Mouse (Mus musculus): ENCODE measurements around the gene Ccna1.

The Ccna1 gene

DNA sequence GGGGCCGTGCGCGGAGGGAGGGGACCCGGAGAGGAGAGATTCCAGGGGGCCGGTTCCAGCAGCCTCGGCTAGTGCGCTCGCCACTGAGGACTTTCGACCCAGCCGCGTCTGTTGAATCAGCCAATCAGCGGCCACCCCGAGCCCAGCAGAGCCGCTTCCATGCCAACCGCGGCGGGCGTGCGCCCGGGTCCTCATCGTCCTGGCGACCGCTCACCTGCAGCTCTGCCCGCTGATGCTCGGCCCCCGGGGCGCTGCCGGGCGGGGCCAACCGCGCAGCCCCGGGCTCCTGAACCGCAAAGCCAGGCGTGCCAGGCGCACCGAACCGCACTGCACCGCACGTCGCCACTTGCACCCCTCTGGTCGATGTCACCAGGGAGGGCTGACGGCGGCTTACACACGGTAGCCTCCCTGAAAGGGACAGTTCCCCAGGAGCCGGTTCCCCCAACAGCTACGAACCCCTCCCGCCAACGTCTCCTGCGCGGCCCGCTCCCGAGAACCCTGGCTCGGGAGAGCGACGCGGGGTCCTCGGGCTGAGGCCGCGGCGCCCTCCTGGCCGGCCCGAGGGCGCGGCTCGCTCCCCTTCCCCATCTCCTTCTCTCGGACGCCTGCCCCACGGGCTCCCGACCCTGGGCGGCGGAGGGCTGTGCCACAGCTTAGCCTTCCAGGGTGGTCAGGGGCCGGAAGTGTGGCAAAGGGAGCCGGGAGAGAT is at the start of gene Ccna1:
TSS of gene Ccna1 (minus strand) at position 464 of the 709 bp plus-strand sequence.
- DNase-seq (ENCODE audit: low spot score in 2 of 2), result no peak

DNA sequence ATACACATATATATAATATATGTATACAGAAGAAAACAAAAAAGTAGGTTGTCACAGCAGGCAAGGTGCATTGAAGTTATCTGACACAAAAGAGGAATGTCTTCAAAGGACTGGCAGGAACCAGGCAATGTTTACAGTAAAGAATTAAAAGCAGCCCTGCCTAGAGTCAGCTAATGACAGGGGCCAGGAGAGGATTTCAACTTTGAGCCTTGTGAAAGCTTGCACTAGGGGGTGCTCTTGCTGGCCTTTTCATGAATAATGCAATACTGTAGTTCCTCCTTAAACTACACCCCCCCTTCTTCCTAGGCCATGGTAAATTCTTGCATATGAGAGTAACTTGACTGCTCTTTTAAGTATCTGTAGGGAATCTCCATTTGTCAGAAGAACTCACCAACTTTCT is 45.8 kb upstream of the Ccna1 start:
- DNase-seq (ENCODE audit: low spot score in 2 of 2), result no peak

DNA sequence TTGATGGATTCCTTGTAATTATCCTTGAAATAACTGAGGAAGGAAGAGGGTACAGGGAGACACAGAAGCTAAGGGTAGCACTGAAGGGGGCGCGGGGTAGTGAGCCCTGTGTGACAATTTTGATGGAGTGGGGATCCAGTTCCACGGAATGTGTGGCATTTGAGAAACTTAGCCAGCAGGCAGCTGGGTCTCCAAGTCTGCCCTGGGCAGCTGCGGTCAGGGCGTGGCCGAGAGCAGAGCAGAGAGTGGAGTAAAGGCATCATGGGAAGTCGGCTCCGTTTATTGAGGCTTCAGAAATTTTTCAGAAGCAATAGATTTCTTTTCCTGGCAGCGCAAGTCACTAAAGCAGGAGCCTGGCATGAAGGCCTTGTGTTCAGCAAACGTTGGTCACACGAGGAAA is 43.7 kb upstream of the Ccna1 start:
- DNase-seq (ENCODE audit: low spot score in 2 of 2), result no peak

DNA sequence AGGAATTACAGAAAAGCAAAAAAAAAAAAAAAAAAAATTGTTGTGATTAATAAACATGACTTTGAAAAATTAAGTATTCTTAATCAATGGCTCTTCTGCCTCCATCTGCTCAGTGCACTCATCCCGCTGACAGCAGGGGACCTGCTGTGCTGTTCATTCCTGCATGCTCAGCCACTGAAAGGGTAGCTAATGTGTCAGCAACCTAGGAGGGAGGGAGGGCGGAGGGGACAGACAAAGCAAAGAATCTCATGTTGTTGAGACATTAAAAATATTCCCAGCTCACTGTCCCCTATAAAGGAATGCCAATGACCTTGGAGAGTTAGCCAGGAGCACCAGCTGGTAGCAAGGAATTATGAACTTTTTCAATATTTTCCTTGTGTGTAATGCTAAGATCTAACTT is 42.7 kb upstream of the Ccna1 start:
- DNase-seq (ENCODE audit: low spot score in 2 of 2), result no peak

DNA sequence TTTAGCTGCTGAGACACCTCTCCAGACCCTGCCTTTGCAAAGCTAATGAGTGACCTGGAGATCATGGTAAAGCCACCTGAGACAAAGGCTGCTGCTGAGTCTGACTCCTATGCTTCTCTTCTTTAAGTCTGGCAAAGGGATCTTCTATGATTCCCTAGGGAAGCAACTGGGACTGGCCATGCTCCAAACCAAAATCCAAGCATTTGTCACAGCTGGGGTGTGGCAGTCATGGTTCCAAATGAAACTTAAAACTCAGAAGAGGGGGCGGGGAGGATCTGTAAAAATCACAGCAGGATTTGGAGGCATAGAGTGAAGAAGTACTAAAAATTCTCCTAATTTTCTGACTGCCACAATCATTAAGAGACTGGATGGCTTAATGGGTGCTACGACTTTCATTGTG is 41.9 kb upstream of the Ccna1 start:
- no peak for DNase-seq (ENCODE audit: low spot score in 2 of 2)

DNA sequence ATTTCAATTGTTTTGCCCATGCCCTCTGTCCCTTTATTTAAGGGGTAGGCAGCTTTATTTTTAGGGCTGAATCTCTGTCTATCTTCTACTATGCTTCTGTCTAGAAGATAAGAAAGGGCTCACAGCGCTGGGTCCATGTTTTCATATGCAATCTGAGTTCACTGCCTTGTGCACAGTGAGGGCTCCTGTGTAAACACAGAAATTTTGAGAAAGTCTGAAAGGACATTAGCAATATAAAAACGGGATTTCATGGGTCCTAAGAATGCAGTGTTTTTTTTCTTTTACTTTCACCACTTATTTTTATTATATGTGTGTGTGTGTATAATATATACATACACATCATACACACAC is 41.3 kb upstream of the Ccna1 start:
- DNase-seq (ENCODE audit: low spot score in 2 of 2), result no peak

DNA sequence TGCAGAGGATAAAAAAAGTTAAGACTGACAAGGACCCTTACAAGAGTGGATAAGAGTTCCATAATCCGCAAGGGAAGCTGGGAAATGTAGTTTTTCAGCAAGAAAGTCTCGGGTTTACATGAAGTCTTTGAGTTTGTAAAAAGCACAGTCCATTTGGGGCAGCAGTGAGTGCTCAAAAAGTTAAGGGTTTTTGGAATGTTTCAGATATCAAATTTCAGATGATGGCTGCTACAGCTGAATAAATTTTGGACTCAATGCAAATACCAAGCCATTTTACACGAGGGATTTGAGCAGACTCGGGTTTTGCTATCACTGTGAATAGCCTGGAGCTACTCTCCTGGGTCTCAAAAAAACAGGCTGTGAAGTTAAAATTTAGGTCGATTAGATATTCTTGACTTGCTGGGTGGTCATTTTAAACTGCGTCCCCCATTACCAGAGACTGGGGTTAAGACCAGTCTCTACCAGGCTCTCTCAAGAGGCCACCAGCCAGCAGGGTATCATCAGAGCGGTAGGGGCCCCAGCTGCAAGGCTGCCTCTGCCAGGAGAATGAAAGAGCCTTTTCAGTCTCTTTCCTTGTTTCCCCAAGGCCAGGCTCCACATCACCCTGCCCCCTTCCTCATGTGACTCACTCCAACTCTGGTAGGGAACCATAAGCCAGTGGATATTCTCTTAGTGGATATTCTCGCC is 40.8 kb upstream of the Ccna1 start:
- DNase-seq (ENCODE audit: low spot score in 2 of 2), result no peak

DNA sequence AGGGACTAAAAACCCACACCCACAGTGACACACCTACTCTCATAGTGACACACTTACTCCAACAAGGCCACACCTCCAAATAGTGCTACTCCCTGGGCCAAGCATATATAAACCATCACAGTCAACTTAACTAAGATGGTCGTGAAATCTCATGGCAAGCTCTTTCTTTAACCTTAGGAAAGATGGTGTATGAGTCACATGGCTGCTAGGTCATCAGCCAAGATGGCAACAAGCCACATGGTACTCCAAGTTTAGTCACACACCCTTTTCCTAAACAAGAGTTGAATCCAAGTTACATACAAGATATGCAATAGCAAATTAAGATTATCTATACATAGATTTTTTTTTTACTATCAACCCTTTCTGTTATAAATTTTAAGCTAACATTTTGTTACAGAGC is 37.9 kb upstream of the Ccna1 start:
- DNase-seq (ENCODE audit: low spot score in 2 of 2), result no peak

DNA sequence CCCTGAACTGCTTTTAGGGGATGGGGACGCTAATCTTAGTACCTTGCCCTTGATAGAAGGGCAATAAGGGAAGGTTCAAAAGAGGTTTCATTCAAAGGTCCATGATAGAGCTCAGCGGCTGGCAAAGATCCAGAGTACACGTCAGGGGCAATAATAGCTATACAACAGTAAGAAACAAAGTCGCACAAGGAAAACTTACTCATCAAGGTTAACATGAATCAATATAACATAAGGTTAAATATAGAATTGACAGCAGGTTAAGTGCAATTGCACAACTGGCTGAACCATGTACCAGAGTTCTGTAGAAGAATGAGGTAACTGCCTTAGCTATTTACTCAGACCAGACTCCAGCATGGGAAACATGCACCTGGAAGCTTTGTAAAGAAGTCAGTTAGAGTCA is 34.0 kb upstream of the Ccna1 start:
- no peak for DNase-seq (ENCODE audit: low spot score in 2 of 2)

DNA sequence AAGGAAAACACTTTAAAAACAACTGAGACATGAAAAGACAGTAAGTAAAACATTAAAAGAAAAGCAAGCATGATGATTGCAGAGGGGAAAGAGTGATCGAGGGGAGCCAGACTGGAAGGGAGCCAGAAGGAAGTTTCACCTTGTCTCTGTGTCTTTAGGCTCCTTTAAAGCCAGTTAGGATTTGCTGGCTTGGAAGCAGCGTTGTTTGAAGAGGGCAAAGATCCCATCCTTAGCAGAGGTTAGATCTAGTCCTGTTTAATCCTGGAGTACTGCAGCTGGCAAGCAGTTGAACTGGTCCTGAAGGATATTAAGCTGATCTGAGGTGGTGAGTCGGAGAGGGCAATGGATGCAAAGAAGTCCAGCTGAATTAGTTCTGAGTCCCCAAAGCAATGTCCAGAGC is 33.5 kb upstream of the Ccna1 start:
- no peak for DNase-seq (ENCODE audit: low spot score in 2 of 2)

DNA sequence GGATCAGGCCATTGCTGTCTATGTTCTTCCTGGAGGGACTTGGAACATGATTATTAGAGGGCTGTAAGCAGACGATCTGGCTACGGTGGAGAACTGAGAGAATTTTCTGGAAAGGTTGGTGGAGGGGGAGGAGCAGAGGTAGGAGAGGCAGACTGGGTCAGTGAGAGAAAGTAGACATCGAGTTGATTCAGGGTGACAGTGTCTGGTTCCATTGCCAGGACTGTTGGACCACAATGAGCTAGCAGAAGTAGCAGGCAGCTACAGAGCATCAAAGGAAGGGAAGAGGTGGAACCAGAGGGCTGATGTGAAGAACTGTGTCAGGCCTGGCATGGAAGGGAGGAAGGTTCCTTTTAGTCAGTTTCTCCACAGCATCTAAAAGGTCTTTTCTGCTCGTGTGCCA is 33.1 kb upstream of the Ccna1 start:
- no peak for DNase-seq (ENCODE audit: low spot score in 2 of 2)

DNA sequence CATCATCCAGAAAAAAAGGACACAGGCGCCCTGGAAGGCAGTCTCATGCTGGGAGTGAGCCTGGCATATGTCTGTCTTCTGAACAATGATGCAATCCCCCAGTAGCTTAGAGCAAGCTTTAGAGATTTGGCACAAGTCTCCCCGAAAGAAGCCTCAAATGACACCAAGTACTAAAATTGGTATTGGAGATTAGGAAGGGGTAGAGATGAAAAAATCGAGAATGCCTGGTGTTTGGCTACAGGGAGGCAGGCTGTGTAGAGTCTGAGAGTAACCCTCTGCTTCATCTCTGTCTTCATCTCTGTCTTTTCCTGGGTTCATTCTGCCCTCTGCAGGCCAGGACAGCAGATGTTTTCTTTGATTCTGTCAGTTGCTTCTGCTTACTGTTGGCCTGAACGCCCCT is 32.1 kb upstream of the Ccna1 start:
- no peak for DNase-seq (ENCODE audit: low spot score in 2 of 2)

DNA sequence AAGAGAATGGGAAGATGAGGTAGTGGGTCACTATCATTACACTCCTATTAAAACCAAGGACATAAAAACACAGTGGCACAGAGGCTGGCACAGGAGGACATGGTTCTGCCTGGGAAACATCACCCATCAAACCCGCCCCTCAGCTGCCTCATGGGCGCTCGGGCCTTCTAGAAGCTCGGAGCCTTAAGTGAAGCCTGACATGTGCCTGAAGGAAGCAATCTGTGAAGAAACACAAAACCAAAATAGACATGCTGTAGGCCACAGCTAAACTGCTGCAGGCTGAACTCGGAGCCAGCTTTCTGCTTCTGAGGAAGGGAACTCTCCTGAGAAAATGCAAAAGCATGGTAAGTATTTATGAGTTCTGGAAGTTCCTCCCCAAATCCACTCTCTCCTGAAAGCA is 31.6 kb upstream of the Ccna1 start:
- DNase-seq (ENCODE audit: low spot score in 2 of 2), result no peak

DNA sequence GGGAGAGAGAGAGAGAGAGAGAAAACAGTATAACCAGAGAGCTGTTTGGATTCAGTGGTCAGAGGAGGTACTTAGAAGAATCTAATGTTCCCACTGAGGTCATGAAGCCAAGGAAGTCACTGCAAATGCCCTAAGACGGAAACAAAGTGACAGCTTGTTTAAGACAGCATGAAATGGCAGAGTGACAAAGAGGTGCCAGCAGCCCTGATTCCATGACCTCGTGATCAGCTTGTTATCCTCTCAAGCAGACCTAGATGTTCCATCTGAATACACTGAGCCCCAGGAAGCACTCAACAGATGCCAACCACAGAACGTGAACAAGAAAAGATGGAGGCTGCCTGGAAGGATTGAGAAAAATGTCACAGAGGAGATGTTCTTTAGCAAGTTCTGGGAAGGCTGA is 30.4 kb upstream of the Ccna1 start:
- no peak for DNase-seq (ENCODE audit: low spot score in 2 of 2)

DNA sequence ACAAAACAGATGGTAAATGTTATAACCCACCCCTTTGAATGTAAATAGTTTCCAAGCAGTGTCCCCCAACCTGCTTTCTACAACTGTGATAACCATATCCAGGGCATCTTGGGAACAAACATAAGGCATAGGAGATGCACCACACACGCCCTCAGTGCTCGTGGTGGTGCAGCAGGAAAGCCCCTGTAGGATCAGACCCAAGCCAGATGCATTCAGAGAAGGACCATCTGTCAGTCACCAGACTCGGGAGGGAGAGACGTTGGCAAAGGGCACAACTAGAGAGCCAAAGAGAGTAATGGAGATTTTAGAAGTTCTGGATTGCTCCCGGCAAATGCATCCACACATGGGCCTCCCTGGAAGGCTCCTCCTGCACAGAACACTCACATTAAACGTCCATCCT is 29.5 kb upstream of the Ccna1 start:
- DNase-seq (ENCODE audit: low spot score in 2 of 2), result no peak

DNA sequence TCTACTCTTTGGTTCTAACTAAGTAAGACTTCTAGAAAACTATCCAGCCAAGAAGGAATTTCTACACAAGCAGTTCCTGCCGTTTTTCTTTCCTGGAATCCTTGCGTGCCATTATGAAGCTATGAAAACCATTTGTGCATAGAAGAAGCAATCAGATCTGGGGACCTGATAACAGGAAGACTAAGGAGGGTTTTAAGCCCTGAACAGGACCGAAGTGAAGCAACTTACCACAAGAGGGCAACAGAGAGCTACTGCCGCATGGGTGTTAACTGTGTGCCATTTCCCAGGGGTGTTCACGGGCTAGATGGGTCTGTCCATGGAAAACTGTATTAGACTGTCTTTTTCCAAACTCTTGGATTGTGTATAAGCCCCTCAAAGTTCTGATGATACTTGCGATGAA is 24.8 kb upstream of the Ccna1 start:
- peak; percentile 18 to 22 for DNase-seq (ENCODE audit: low spot score in 2 of 2)

DNA sequence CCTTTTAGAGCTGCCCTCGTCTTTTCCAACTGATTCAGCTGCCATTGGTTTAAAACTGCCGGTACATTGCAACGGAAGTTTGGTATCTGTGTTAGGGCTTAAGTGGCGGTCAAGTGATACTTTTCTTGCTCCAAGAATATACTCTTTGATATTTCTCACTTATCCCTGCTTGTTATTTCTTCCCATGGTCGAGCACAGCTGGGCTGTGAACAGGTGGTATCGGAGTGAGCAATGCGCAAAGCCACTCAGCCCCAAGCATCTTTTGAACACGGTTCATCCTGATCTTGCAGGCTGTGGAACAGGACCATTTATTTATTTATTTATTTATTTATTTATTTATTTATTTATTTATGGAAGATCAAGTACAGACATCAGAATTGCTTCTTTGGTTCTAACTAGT is 24.3 kb upstream of the Ccna1 start:
- no peak for DNase-seq (ENCODE audit: low spot score in 2 of 2)

DNA sequence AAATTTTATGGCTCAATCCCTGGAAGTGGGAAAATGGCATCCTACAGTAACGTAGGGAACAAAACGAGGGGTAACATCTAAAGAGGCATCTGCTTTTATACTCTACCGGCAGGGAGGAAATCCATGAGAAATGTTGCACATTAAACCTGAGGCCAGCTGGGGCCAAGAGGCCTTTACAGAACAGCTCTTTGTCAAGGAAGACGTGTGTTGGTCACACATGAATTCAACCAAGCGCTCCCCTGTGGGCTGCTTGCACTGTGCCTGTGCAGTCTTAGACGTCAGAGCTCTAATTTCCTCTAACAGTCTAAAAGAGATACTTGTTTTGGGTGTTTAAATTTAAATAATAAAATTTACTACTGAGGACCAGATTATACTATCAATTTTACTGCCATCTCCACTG is 22.9 kb upstream of the Ccna1 start:
- no peak for DNase-seq (ENCODE audit: low spot score in 2 of 2)

DNA sequence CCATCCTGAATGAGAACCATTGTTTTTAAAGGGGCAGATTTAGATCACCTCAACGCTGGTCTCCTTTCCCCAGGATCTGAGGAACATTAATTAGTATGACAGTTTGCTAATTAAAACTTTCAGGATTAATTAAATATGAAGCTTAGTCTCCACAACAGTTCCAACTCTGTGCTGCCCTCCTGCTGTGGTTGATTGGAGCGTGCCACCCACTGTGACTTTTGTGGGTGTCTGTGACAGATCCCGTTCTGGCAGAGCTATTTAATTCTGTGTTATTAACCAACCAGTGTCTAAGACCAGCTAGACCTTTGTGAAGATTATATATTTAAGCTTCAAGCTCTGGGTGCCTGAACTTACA is 20.0 kb upstream of the Ccna1 start:
- no peak for DNase-seq (ENCODE audit: low spot score in 2 of 2)

DNA sequence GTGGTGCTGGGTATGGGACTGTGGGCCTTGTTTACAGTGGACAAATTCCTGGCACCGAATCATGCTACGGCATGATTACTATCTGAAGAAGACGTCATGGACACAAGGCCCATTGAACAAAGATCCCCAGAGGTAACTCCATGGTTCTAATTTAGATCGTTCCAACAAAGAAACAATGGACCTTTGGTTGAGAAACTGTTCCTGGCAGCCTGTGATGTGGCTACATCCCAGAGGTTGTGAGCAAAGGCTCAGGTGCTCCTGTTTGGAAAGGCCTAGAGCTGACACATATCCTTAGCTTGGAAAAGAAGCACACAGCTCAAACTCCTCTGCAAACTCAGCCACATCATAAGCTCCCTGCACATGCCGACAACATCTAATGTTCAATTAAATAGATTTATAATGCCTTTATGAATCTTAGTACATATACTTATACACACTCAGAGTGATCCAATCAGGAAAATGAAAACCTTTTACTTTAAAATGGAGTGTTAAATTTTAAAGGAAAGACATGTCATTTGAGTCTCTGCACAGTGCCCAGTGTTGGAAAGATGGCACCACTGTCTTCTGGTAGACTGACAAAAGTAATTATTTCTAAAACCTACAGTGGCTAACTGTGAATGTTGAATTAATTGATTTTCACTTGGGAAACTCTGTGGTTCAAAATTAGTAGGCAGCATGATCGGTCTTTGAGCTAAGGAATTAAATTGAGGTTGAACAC is 19.4 kb upstream of the Ccna1 start:
- DNase-seq (ENCODE audit: low spot score in 2 of 2), result no peak

DNA sequence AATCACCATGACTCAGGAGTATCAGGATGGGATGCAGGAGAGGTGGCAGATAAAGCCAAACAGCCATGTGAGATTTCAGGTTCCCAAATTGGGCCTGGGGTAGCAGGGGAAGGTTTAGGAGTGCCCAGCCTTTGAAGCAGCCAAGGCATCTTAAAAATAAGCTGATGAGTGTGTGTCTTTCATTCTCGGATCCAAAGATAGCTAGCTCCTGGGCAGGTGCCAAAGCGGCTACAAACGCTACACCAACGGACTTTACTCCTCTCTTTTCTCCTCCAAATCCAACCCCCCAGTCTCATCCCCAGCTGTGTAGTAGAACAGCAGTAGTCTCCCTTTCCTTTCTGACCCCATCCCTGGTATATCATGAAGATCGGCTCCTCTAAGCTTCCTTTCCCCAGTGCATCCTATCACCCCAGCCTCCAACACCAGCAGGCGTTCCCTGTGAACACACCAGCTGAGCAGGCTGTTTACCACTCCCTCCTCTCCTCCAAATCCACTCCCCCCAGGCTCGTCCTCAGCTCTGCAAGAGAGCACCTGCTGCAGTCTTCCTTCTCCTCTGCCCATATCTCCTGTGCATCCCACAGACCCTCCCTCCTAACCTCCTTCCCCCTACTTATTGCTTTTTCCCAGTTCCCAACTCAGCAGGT is 12.6 kb upstream of the Ccna1 start:
- DNase-seq (ENCODE audit: low spot score in 2 of 2), result no peak

DNA sequence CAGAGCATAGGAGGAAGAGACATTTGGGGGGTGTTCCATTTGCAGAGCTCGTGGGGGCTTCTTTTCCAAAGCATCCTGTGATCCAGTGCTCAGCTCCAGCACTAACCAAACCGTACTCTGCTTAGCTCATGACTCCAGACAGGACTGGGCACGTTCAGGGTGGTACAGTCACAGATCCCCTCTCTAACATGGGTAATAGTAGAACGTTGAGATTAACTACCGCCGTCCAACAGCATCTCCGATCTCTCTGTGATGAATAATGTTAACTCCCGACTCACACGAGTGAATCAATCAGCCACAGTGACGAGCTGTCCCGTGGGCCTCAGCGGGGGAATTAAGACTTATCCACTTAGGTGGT is 11.3 kb upstream of the Ccna1 start:
- no peak for DNase-seq (ENCODE audit: low spot score in 2 of 2)
